Mouse (Mus musculus) induced T-regulatory cell, adult 2 months (primary cell): ENCODE measurements around the gene Scarb1.

ENCODE experiments used
- DNase-seq: peaks from one replicate; pipeline ENCODE4 v3.0.0-alpha.2; 2012; ENCODE audit warnings: low read depth

Scarb1 gene

DNA sequence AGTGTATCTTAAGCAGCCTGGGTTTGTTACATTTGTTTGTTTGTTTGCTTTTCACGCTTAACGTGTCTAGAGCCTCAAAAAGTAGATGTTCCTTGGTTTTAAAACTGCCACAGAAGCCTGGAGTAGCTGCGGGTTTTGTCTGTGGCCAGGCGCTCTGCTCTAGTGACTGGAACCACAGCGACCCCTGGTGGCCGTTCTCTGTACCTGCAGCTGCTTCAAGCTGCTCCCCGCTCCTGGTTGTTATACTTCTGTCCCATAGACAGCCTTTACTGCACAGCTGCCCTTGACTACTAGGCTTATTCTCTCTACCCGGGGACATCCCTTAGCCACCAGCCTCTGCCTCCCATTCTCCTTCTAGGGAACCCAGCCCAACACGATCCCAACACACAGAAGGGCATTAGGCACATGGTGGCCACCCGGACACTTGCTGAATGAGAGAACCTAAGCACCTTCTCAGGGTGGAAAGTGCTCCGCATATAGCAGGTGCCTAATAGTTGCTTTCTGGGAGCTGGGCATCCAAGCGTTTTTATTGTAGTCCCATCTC is 70.2 kb downstream of the Scarb1 start:
- peak; percentile 87 for DNase-seq

GRCm38 (mm10) chr5:125269836-125270235 is 71.1 kb downstream of the Scarb1 start:
- peak; percentile 48 for DNase-seq

- no peak for DNase-seq
These were observed 71.5 kb downstream of the Scarb1 start for GRCm38 (mm10) chr5:125269399-125269798.

GRCm38 (mm10) chr5:125268033-125268765 is 72.7 kb downstream of the Scarb1 start:
- peak; percentile 85 for DNase-seq

DNA sequence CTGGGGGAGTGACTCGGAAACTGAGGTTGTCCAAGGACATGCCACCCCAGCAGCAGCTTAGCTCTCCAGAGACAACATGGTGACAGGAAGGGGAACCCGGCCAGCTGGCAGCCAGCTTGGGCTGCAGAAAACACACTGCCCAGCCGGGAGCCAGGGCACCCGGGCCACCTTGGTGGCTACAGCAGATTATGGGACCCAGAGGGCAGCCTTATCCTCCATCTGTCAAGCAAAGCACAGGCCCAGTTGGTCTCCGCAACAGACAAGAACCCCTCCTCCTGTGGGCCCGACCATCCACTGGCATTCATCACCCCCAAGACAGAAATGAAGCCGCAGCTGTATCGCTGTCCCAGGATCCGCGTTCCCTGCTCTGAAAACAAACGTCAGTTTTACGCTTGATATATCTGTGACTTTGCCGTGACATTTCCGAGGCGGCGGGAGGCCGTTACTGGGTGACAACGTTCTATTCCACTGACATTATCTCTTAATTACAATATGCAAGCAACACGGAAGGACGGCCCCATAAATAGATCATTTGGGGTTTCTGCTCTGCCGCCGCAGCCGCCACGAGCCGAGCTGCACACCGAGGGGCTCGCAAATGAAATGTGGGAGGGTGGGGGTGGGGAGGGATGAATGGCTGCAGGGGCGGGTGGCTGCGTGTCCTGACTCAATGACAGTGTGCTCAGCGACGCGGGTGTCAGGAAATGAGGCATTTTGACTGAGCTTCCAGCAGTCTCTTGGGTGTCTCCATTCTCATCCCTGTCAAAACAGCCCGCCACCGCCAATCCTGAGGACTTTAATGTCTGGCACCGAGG is 73.5 kb downstream of the Scarb1 start:
- DNase-seq: peak; percentile 26

DNA sequence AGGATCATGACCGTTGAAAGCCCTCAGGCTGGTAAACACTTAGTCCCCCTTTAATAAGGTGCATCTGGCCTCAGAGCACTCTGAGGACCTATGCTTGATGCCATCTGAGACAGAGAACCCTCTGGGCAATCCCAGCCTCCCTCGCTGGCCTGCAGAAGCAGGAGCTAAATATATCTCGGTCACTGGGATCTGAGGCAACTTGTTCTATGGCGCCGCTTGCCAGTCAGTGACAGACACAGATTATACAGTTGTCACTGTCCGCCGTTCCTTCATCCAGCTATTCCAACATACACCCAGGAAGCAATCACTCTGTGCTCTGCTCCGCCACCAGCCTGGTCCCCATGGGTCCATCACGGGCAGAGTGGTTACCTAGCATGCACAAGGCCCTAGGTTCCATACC is 74.8 kb downstream of the Scarb1 start:
- DNase-seq: no peak

DNA sequence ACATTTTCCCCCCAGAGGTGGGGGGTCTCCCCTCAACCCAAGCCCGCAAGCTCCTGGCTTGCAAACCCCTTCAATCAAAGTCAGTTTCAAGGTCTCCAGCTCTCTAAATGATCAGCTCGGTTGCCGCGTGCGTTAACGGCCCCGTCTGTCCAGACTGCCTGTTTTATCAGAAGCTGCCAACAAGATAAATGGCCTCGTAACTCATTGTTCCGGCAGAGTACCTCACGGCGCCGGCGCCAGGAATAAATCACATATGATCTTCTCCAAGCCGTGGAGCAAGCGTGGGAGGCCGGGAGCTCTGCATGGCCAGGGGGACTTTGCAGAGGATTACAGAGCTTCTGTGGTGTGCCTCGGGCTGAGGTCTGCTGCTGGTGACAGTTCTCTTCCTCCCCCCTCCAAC is 76.2 kb downstream of the Scarb1 start:
- no peak for DNase-seq

GRCm38 (mm10) chr5:125262578-125262977 is 78.3 kb downstream of the Scarb1 start:
- DNase-seq: no peak

GRCm38 (mm10) chr5:125253917-125254316 is 87.0 kb downstream of the Scarb1 start:
- no peak for DNase-seq

DNA sequence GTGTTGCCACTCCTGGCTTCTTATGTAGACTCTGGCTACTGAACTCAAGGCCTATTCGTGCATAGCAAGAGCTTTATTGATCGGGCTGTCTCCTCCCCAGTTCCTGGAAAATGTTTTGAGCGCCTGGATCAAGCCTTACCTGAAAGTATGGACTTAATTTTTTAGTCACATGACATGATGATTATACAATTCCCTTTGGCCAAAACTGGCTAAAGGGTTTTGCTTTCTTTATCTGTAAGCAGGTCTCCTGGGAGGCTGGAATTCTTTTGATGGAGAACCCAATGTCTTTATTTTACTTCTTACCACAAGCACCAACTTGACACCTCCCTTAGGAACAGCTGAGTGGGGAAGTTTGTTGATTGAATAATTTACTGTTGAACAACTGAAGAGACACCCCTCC is 87.4 kb downstream of the Scarb1 start:
- no peak for DNase-seq

GRCm38 (mm10) chr5:125252664-125253063 is 88.2 kb downstream of the Scarb1 start:
- DNase-seq: no peak

- peak; percentile 30 for DNase-seq
These were observed 88.8 kb downstream of the Scarb1 start for GRCm38 (mm10) chr5:125251885-125252615.

GRCm38 (mm10) chr5:125249187-125249586 is 91.7 kb downstream of the Scarb1 start:
- no peak for DNase-seq

DNA sequence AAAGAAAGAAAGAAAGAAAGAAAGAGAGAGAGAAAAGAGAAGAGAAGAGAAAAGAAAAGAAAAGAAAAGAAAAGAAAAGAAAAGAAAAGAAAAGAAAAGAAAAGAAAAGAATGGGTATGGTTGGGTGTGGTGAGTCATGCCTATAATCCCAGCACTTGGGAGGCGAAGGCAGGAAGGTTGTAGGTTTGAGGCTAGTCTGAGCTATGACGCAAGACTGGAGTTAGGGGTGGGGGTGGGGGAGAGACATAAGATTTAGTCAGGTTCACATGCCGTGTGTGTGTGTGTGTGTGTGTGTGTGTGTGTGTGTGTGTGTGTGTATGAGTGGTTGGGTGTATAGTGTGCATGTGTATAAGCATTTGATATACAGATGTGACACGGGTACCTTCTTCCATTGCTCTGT is 94.2 kb downstream of the Scarb1 start:
- no peak for DNase-seq

DNA sequence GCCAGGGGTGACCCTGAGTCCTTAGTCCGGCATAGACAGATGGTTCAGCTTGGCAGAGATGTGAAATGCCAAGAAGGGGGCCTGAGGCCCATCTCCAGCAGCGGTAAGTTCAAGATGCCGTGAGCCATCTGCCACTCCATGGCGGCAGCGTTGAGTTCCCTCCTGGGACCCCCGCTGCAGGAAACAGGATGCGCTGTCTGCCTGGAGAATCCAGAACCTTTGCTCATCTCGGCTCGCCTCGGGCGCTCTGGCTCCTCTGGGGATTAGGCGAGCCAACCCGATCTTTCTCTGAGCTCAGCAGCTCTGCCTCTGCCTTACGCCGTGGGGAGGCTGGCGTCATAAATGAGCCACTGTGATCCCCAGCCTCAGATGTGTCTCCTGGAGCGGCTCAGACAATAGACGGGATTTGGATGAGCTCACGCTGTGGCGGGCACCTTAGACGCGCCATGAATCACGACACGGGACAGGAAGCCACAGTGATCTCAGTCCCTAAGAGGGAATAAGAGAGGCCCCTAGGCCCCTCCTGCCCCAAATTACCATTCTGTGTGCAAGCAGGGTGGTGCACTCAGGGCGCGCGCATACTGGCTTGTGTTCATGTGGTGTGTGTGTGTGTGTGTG is 95.3 kb downstream of the Scarb1 start:
- DNase-seq: no peak

GRCm38 (mm10) chr5:125244825-125245533 is 95.9 kb downstream of the Scarb1 start:
- no peak for DNase-seq

DNA sequence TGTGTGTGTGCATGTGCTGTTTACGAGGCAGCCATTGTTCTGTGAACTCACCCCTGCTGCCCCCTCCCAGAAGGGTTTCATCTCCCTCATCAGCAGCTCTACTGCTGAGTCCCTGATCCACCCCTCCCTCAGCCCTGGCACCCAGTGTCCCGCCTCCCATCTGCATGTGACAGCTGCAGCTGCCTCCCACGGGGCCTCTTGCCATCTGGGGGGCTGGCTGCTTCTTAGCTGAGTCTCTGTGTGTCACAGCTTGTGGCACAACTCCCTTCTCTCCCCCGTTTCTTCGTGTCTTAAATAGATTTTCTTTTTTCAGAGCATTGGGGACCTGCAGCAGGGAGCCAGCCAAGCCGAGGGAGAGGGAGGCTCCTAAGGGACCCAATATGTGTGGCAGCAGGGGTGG is 97.0 kb downstream of the Scarb1 start:
- no peak for DNase-seq

- DNase-seq: no peak
These were observed 98.8 kb downstream of the Scarb1 start for GRCm38 (mm10) chr5:125242111-125242510.

- DNase-seq: no peak
These were observed 99.3 kb downstream of the Scarb1 start for GRCm38 (mm10) chr5:125241627-125242026.

GRCm38 (mm10) chr5:125240124-125240781 is 100.6 kb downstream of the Scarb1 start:
- DNase-seq: no peak

DNA sequence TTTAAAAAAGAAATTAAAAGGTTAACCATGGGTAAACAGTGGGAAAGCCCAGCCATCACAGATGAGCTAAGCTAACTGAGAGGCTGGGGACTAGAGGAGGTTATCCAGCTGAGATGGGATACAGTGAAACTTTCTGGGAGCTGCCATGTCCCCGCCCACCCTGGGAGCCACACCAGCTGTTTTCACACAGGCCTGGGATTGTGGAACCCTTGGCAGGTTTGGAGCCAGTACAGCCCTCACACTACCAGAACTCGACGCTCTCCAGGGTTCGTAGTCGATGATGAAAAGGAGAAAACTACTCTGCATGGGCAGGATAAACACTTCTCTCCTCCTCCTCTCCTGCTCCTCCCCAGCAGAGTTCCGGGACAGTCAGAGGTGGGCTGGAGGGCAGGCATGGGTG is 105.0 kb downstream of the Scarb1 start:
- no peak for DNase-seq
